Mouse (Mus musculus): ENCODE measurements around the gene Sapcd1. TPM values are rescaled to one million over a fixed set of nuclear protein-coding genes. Genes with fewer than 3 reads are reported as not detected.

Gene Sapcd1
- polyA plus RNA-seq (2011; ENCODE audit: insufficient read length, low read depth, missing spikeins): not detected in 2 replicates

- no peak within 1 kb of the TSS for H3K27ac ChIP-seq (ENCODE audit: insufficient read depth, low read length)
- no peak within 1 kb of the TSS for H3K4me3 ChIP-seq (ENCODE audit: insufficient read depth, low read length)
- no peaks in the 10 kb centered on the region for H3K4me1 ChIP-seq (ENCODE audit: control insufficient read depth, insufficient read depth, low read length)
- TF ChIP-seq POLR2A (IDR thresholded peaks at IDR 0.05; ENCODE audit: low read depth, low read length) (no peak), CTCF (IDR thresholded peaks at IDR 0.05; ENCODE audit: borderline replicate concordance, insufficient read depth, low read length) (no peak)
Observed at GRCm38 (mm10) chr17:35027277-35028068, at the start of gene Sapcd1. Gene Sapcd1, minus strand, starts transcription at chr17:35028016.

DNA sequence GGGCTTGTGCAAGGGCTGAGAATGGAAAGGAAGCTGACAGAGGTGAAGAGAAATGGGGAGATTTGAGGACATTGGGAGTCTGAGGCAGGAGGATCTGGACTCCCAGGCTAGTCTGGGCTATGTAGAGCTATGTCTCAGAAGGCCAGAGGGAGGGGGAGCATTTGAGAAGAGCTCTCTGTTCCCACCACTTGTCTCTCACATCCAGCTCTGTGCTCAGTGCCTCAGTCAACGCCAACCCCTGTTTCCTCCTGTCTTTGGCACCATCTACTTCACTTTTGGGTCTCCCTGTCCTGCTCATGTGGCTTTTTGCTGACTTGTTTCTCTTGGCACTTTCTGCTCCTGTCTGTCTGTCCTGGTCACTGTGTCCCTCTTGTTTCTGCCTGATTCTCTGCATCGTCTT lies 49.5 kb upstream of the Sapcd1 start:
- H3K27ac ChIP-seq (ENCODE audit: insufficient read depth, low read length): no peak overlapping the region
- H3K4me1 ChIP-seq (ENCODE audit: control insufficient read depth, insufficient read depth, low read length): no peaks in the 10 kb centered on the region
- no peak overlapping the region for H3K4me3 ChIP-seq (ENCODE audit: insufficient read depth, low read length)
- TF ChIP-seq POLR2A (IDR thresholded peaks at IDR 0.05; ENCODE audit: low read depth, low read length): no peak

DNA sequence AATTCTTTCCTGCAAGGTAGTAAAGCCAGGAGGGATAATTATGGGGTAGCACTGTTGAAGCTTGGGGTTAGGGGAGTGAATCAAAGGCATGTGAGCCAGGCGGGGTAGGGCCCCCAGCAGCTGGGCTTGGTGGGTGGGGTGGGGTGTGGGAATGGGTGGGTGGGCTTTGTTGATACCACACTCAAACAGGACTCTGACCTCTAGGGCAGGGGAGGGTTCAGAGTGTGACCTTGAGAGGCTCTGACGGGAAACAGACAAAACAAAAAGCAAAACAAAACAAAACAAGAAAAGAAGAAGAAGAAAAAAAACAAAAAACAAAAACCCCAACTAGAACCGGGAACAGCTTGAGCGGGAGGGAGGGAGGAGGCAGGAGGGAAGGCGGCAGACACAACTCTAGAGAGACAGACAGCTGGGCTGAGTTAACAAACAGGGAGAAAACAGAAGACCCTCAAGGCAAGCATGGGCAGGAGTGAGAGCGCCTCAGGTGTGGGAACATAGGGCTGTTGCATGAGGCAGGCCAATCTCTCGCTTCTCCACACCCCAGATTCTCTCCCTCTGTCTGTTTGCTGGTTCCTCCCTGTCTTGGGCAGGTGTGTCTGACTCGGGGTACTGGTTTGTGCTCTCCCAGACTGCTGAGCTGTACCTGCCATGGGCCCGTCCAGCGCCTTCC lies 48.8 kb upstream of the Sapcd1 start, which contains the start of gene Ly6g6e:
Ly6g6e (plus strand) TSS at position 396 of the 670 bp plus-strand sequence.
- Histone ChIP-seq H3K4me3 (ENCODE audit: insufficient read depth, low read length) (no peak within 1 kb of the TSS), H3K27ac (ENCODE audit: insufficient read depth, low read length) (no peak within 1 kb of the TSS), H3K4me1 (ENCODE audit: control insufficient read depth, insufficient read depth, low read length) (no peaks in the 10 kb centered on the region)
- TF ChIP-seq CTCF (IDR thresholded peaks at IDR 0.05; ENCODE audit: borderline replicate concordance, insufficient read depth, low read length) (no peak), POLR2A (IDR thresholded peaks at IDR 0.05; ENCODE audit: low read depth, low read length) (no peak)

- H3K4me3 ChIP-seq (ENCODE audit: insufficient read depth, low read length): no peak overlapping the region
- no peaks in the 10 kb centered on the region for H3K4me1 ChIP-seq (ENCODE audit: control insufficient read depth, insufficient read depth, low read length)
- TF ChIP-seq CTCF (IDR thresholded peaks at IDR 0.05; ENCODE audit: borderline replicate concordance, insufficient read depth, low read length) (no peak), POLR2A (IDR thresholded peaks at IDR 0.05; ENCODE audit: low read depth, low read length) (no peak)
- no peak overlapping the region for H3K27ac ChIP-seq (ENCODE audit: insufficient read depth, low read length)
Observed at GRCm38 (mm10) chr17:35074097-35074496, 46.3 kb upstream of the Sapcd1 start.

GRCm38 (mm10) chr17:35071454-35071853 lies 43.6 kb upstream of the Sapcd1 start:
- TF ChIP-seq CTCF (IDR thresholded peaks at IDR 0.05; ENCODE audit: borderline replicate concordance, insufficient read depth, low read length): no peak
- TF ChIP-seq POLR2A (IDR thresholded peaks at IDR 0.05; ENCODE audit: low read depth, low read length): no peak
- no peaks in the 10 kb centered on the region for H3K4me1 ChIP-seq (ENCODE audit: control insufficient read depth, insufficient read depth, low read length)
- no peak overlapping the region for H3K4me3 ChIP-seq (ENCODE audit: insufficient read depth, low read length)
- no peak overlapping the region for H3K27ac ChIP-seq (ENCODE audit: insufficient read depth, low read length)

GRCm38 (mm10) chr17:35070556-35071229 lies 42.9 kb upstream of the Sapcd1 start:
- TF ChIP-seq CTCF (IDR thresholded peaks at IDR 0.05; ENCODE audit: borderline replicate concordance, insufficient read depth, low read length) (no peak), POLR2A (IDR thresholded peaks at IDR 0.05; ENCODE audit: low read depth, low read length) (no peak)

GRCm38 (mm10) chr17:35068213-35068914 lies 40.5 kb upstream of the Sapcd1 start:
- Histone ChIP-seq H3K27ac (ENCODE audit: insufficient read depth, low read length) (no peak overlapping the region), H3K4me1 (ENCODE audit: control insufficient read depth, insufficient read depth, low read length) (no peaks in the 10 kb centered on the region), H3K4me3 (ENCODE audit: insufficient read depth, low read length) (no peak overlapping the region)
- TF ChIP-seq POLR2A (IDR thresholded peaks at IDR 0.05; ENCODE audit: low read depth, low read length) (no peak), CTCF (IDR thresholded peaks at IDR 0.05; ENCODE audit: borderline replicate concordance, insufficient read depth, low read length) (no peak)

More at GRCm38 (mm10) chr17:35070556-35071229, 42.9 kb upstream of the Sapcd1 start:
- no peak overlapping the region for H3K27ac ChIP-seq (ENCODE audit: insufficient read depth, low read length)
- no peak overlapping the region for H3K4me3 ChIP-seq (ENCODE audit: insufficient read depth, low read length)
- no peaks in the 10 kb centered on the region for H3K4me1 ChIP-seq (ENCODE audit: control insufficient read depth, insufficient read depth, low read length)

- Histone ChIP-seq H3K4me3 (ENCODE audit: insufficient read depth, low read length) (no peak within 1 kb of the TSS), H3K4me1 (ENCODE audit: control insufficient read depth, insufficient read depth, low read length) (no peaks in the 10 kb centered on the region), H3K27ac (ENCODE audit: insufficient read depth, low read length) (no peak within 1 kb of the TSS)
- TF ChIP-seq CTCF (IDR thresholded peaks at IDR 0.05; ENCODE audit: borderline replicate concordance, insufficient read depth, low read length) (no peak), POLR2A (IDR thresholded peaks at IDR 0.05; ENCODE audit: low read depth, low read length) (no peak)
Observed at GRCm38 (mm10) chr17:35066084-35066483, 38.3 kb upstream of the Sapcd1 start, which contains the start of gene Mpig6b. Gene Mpig6b, minus strand, starts transcription at chr17:35066184.
